Mouse (Mus musculus): ENCODE results near the gene Map7d2. TPM values are rescaled to one million over a fixed set of nuclear protein-coding genes. Genes with fewer than 3 reads are reported as not detected.
"Not testable (repeated sequence)": the region's sequence is repeated elsewhere in the genome, so short reads cannot be mapped to it uniquely, and the experiment has no call there.

Gene Map7d2
- total RNA-seq, 2 experiments from 2014 or later: 0.22 to 0.66 TPM

GRCm38 (mm10) chrX:159459006-159459654 lies 44.8 kb downstream of the Map7d2 start:
- intact Hi-C loops (cut with DNase I): no loop called here
- DNase-seq: no peak
- Histone ChIP-seq H3K27ac (no peak overlapping the region), H3K4me3 (peak overlapping the region; percentile 21; the same call in 1 of the 2 replicates)
- no peak for TF ChIP-seq CTCF (IDR thresholded peaks at IDR 0.05)

GRCm38 (mm10) chrX:159474799-159475198 lies 60.4 kb downstream of the Map7d2 start:
- Histone ChIP-seq H3K4me3 (no peak overlapping the region), H3K27ac (no peak overlapping the region)
- intact Hi-C loops (cut with DNase I): loop anchor here (10.0 kb wide), 1 partner anchor 60 kb away; no protein-coding TSS in a partner anchor
- no peak for TF ChIP-seq CTCF (IDR thresholded peaks at IDR 0.05)
- no peak for DNase-seq

DNA sequence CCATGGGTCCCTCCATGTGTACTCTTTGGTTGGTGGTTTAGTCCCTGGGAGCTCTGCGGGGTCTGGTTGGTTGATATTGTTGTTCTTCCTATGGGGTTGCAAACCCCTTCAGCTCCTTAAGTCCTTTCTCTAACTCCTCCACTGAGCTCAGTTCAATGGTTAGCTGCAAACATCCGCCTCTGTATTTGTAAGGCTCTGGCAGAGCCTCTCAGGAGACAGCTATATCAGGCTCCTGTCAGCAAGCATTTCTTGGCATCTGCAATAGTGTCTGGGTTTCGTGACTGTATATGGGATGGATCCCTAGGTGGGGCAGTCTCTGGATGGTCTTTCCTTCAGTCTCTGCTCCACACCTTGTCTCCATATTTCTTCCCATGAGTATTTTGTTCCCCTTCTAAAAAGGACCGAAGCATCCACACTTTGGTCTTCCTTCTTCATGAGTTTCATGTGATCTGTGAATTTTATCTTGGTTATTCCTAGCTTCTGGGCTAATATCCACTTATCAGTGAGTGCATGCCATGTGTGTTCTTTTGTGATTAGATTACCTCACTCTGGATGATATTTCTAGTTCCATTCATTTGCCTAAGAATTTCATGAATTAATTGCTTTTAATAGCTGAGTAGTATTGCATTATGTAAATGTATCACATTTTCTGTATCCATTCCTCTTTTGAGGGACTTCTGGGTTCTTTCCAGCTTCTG lies 64.0 kb downstream of the Map7d2 start:
- intact Hi-C loops (cut with DNase I): loop anchor here (10.0 kb wide), 1 partner anchor 56 kb away; no protein-coding TSS in a partner anchor
- H3K27ac ChIP-seq, DNase-seq, H3K4me3 ChIP-seq: not testable (repeated sequence)

GRCm38 (mm10) chrX:159484247-159484646 lies 69.9 kb downstream of the Map7d2 start:
- H3K4me3 ChIP-seq: no peak overlapping the region
- intact Hi-C loops (cut with DNase I): no loop called here
- 0 out of 2 replicates have a peak, but pooled peaks have one; percentile 5 for TF ChIP-seq CTCF (IDR thresholded peaks at IDR 0.05)
- DNase-seq: no peak
- H3K27ac ChIP-seq: no peak overlapping the region

GRCm38 (mm10) chrX:159503181-159503580 lies 88.8 kb downstream of the Map7d2 start:
- no peak overlapping the region for H3K27ac ChIP-seq
- no peak overlapping the region for H3K4me3 ChIP-seq
- intact Hi-C loops (cut with DNase I): no loop called here
- DNase-seq: no peak
- no peak for TF ChIP-seq CTCF (IDR thresholded peaks at IDR 0.05)

GRCm38 (mm10) chrX:159508331-159509036 lies 94.1 kb downstream of the Map7d2 start:
- no peak for TF ChIP-seq CTCF (IDR thresholded peaks at IDR 0.05)
- no peak for DNase-seq
- H3K27ac ChIP-seq: no peak overlapping the region
- intact Hi-C loops (cut with DNase I): no loop called here
- H3K4me3 ChIP-seq: no peak overlapping the region

- DNase-seq: no peak
- H3K4me3 ChIP-seq: no peak overlapping the region
- TF ChIP-seq CTCF (IDR thresholded peaks at IDR 0.05): no peak
- intact Hi-C loops (cut with DNase I): no loop called here
- H3K27ac ChIP-seq: no peak overlapping the region
Measured at GRCm38 (mm10) chrX:159509042-159509441, 94.7 kb downstream of the Map7d2 start.

GRCm38 (mm10) chrX:159509847-159510715 lies 95.7 kb downstream of the Map7d2 start:
- Histone ChIP-seq H3K27ac (no peak overlapping the region), H3K4me3 (peak overlapping the region; percentile 29)
- TF ChIP-seq CTCF (IDR thresholded peaks at IDR 0.05): no peak
- no peak for DNase-seq
- intact Hi-C loops (cut with DNase I): no loop called here

DNA sequence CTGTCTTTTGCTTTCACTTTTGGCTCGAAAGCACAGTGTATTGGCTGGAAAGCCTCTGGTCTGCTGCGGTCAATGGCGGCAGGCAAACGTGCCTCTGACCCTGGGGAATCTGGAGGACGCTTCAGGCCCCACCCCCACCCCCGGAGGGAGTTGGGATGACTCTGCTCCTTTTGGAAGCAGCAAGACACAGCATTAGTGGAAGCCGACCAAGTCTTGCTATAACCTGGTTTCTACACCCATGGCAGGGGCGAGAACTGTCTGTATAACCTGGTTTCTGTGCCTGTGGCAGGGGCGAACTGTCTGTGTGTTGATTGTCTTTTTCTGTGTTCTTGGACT lies 96.3 kb downstream of the Map7d2 start:
- intact Hi-C loops (cut with DNase I): no loop called here
- DNase-seq: peak; percentile 18

DNA sequence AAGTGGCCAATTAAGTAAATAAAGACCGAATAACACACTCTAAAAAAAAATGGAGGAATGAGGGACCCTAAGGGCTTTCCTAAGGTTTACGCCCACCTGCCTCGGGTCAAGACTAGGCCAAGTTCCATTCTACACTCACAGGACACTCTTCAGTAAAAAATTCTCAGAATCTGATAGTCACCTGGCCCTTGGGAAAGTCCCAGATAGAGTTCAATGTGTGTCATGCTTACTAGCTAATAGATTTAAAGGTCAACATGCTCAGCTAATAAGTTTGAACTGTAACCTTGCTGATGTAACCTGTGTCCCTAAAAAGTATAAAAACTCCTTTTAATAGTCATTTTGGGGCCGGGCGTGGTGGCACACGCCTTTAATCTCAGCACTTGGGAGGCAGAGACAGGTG lies 101.2 kb downstream of the Map7d2 start:
- no peak for TF ChIP-seq CTCF (IDR thresholded peaks at IDR 0.05)
- intact Hi-C loops (cut with DNase I): no loop called here
- no peak overlapping the region for H3K4me3 ChIP-seq
- no peak for DNase-seq
- H3K27ac ChIP-seq: no peak overlapping the region

More for the DNA sequence above, 96.3 kb downstream of the Map7d2 start:
- peak overlapping the region; percentile 29 for H3K4me3 ChIP-seq
- H3K27ac ChIP-seq: no peak overlapping the region
- TF ChIP-seq CTCF (IDR thresholded peaks at IDR 0.05): no peak

- no peak for DNase-seq
- Histone ChIP-seq H3K27ac (no peak overlapping the region), H3K4me3 (no peak overlapping the region)
- intact Hi-C loops (cut with DNase I): no loop called here
- no peak for TF ChIP-seq CTCF (IDR thresholded peaks at IDR 0.05)
Measured at GRCm38 (mm10) chrX:159521780-159522179, 107.4 kb downstream of the Map7d2 start.

GRCm38 (mm10) chrX:159522651-159523050 lies 108.3 kb downstream of the Map7d2 start:
- no peak overlapping the region for H3K27ac ChIP-seq
- no peak overlapping the region for H3K4me3 ChIP-seq
- no peak for TF ChIP-seq CTCF (IDR thresholded peaks at IDR 0.05)
- intact Hi-C loops (cut with DNase I): no loop called here
- DNase-seq: no peak

All from gastrocnemius, adult 2 months (tissue).